Mouse (Mus musculus): ENCODE data around the gene Man1c1.

DNA sequence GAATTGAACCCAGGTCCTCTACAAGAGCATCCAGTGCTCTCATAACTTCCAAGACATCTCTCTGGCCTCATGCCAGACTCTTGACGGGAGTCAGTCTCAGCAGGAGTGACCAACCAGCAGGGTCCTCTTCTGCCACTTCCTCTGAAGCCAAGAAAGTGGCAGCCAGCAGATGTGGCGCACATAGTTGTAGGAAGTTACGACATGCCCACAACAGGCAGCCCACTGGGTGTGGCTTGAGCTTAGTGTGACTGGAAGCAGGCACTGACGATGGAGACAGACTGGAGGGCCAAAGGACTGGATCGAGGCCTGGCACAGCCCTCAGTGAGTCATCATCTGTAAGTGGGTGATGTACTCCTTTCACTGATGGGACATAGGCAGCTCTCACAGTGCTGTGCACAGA, 115.1 kb downstream of the Man1c1 start:
- TF ChIP-seq CTCF (IDR thresholded peaks at IDR 0.05; ENCODE audit: extremely low read depth, insufficient read depth, insufficient read length, insufficient replicate concordance) = no peak
- no peak for TF ChIP-seq POLR2A (IDR thresholded peaks at IDR 0.05; ENCODE audit: low read depth, low read length)

Measured in spleen, adult 2 months (tissue).